In the genomic region with DNA sequence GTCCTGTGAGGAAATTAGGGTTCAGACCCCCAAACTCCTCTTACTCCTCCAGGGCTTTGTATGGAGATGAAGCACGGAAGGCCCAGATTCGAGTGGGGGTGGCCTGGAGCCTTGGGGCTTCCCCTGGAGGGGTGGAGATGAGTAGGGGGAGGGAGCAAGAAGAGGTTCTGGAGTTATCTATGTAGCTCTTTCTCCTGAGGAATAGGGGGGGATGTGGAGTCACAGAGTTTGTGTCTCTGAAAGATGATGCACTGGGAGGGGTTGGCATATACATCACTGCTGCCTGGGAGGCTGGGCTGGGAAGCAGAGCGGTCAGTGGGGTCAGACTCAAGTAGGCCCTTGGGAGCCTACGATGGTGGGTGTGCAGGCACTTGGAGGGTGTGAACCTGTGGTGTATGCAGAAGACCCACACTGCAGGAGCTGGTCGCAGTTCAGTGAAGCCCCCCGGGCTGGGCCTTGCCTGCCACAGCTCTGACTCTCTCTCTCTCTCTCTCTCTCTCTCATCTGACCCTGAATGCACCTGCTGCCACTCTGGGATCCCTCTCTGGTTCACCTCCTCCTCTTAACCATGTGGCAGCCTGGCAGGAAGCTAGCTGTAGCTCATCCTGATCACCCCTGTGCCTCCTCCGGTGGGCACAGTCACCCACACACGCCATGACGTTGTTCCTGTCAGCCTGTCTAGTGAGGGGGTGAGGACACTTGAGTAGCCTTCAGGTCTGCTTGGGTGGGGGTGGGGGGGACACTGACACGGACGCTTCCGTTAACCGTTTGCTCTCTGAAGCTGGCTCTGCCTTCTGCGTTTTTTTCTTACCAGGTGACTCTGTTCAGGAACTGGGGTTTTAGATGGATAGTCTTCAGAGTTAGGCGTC, we compare ENCODE assay signal across 1 mouse cellular context.
TF ChIP-seq lines count a peak whose summit lies in the region.

No protein-coding gene starts in this region.

TF ChIP-seq in CH12.LX, 34 proteins besides CTCF, POLR2A, EP300 and RAD21 (continued from another document):
- no peak for TF ChIP-seq ZMIZ1 (IDR thresholded peaks at IDR 0.05; ENCODE audit: low read depth, low read length)
- TF ChIP-seq CHD2 (IDR thresholded peaks at IDR 0.05; ENCODE audit: low read length): peak; percentile 65
- TF ChIP-seq ZNF384 (IDR thresholded peaks at IDR 0.05; ENCODE audit: low read depth, low read length): peak; percentile 68
- no peak for TF ChIP-seq MEF2A (IDR thresholded peaks at IDR 0.05; ENCODE audit: borderline replicate concordance, low read depth, low read length)
- TF ChIP-seq CHD1 (IDR thresholded peaks at IDR 0.05; ENCODE audit: low read depth, low read length): no peak
- no peak; the same call in 1 of the 2 replicates for TF ChIP-seq SIN3A (IDR thresholded peaks at IDR 0.05; ENCODE audit: low read length)
- TF ChIP-seq NRF1 (IDR thresholded peaks at IDR 0.05; ENCODE audit: low read depth, low read length): 0 out of 2 replicates have a peak, but pooled peaks have one; percentile 34
- peak; percentile 15; the same call in 1 of the 2 replicates for TF ChIP-seq BHLHE40 (IDR thresholded peaks at IDR 0.05; ENCODE audit: low read depth, low read length)
- 0 out of 2 replicates have a peak, but pooled peaks have one; percentile 6 for TF ChIP-seq ELF1 (IDR thresholded peaks at IDR 0.05; ENCODE audit: low read depth, low read length)
- TF ChIP-seq JUN (IDR thresholded peaks at IDR 0.05; ENCODE audit: insufficient read depth, low read depth, low read length): no peak
- peak; percentile 33; the same call in 1 of the 2 replicates for TF ChIP-seq HCFC1 (IDR thresholded peaks at IDR 0.05; ENCODE audit: low read depth, low read length)
- TF ChIP-seq USF2 (conservative IDR thresholded peaks at IDR 0.05; ENCODE audit: low read depth, low read length): no peak
- TF ChIP-seq TCF12 (IDR thresholded peaks at IDR 0.05; ENCODE audit: low read depth, low read length): no peak
- no peak for TF ChIP-seq TBP (conservative IDR thresholded peaks at IDR 0.05; ENCODE audit: low read depth, low read length)
- no peak for TF ChIP-seq ZC3H11A (IDR thresholded peaks at IDR 0.05; ENCODE audit: low read depth, low read length)
- TF ChIP-seq NELFE (IDR thresholded peaks at IDR 0.05; ENCODE audit: low read depth, low read length): 0 out of 2 replicates have a peak, but pooled peaks have one; percentile 2
- TF ChIP-seq SMC3 (IDR thresholded peaks at IDR 0.05; ENCODE audit: low read depth, low read length): no peak
- TF ChIP-seq MAFK (IDR thresholded peaks at IDR 0.05; ENCODE audit: insufficient replicate concordance, low read length): no peak
- TF ChIP-seq MYC (IDR thresholded peaks at IDR 0.05; ENCODE audit: low read depth, low read length): peak; percentile 78; the same call in 1 of the 2 replicates
- no peak for TF ChIP-seq POLR2AphosphoS2 (IDR thresholded peaks at IDR 0.05; ENCODE audit: low read depth, low read length)
- TF ChIP-seq MAZ (IDR thresholded peaks at IDR 0.05; ENCODE audit: low read depth, low read length): no peak; the same call in 1 of the 2 replicates
- 0 out of 2 replicates have a peak, but pooled peaks have one; percentile 60 for TF ChIP-seq UBTF (IDR thresholded peaks at IDR 0.05; ENCODE audit: low read depth, low read length)
- no peak; the same call in 1 of the 2 replicates for TF ChIP-seq ETS1 (conservative IDR thresholded peaks at IDR 0.05; ENCODE audit: low read depth, low read length)
- no peak for TF ChIP-seq USF1 (IDR thresholded peaks at IDR 0.05; ENCODE audit: low read depth, low read length)
- TF ChIP-seq PAX5 (IDR thresholded peaks at IDR 0.05; ENCODE audit: low read length): no peak
- TF ChIP-seq KAT2A (IDR thresholded peaks at IDR 0.05; ENCODE audit: insufficient replicate concordance, low read length): no peak
- no peak for TF ChIP-seq ZKSCAN1 (IDR thresholded peaks at IDR 0.05; ENCODE audit: borderline replicate concordance, low read depth, low read length)
